Mouse (Mus musculus) olfactory bulb, adult 2 months (tissue): Measurements from ENCODE around the gene Srsf10. TPM values are rescaled to one million over a fixed set of nuclear protein-coding genes. Genes with fewer than 3 reads are reported as not detected.
A peak's percentile ranks its signal among the peaks of the same experiment; 100 is the strongest.

Source experiments
- H3K27ac ChIP-seq: fragments of 200-500 bp; 2 replicates; pipeline ENCODE4 v1.5.1; 2012; ENCODE audit warnings: low read depth, low read length; ENCODE audit not compliant: insufficient read depth
- H3K4me1 ChIP-seq: fragments of 200-500 bp; 2 replicates; pipeline ENCODE4 v1.6.1; 2012; ENCODE audit warnings: low read length; ENCODE audit not compliant: control insufficient read depth, insufficient read depth
- H3K4me3 ChIP-seq: fragments of 200-500 bp; 2 replicates; pipeline ENCODE4 v1.5.1; 2012; ENCODE audit warnings: mild to moderate bottlenecking, low read depth, low read length, moderate library complexity; ENCODE audit not compliant: insufficient read depth
- CTCF ChIP-seq: fragments of 200-500 bp; IDR thresholded peaks from 2 replicates; pipeline ENCODE4 v1.5.1; 2012; ENCODE audit warnings: low read depth, mild to moderate bottlenecking, low read length, moderate library complexity; ENCODE audit not compliant: insufficient read depth
- POLR2A ChIP-seq: fragments of 200-500 bp; IDR thresholded peaks from 2 replicates; pipeline ENCODE4 v1.6.1; 2012; ENCODE audit warnings: mild to moderate bottlenecking, low read depth, low read length, moderate library complexity; ENCODE audit not compliant: insufficient read depth
- WGBS: fragments of 180-500 bp; shearing (Covaris S2); methylation state at CpG from one replicate; pipeline ENCODE4 v1.1.7; 2018; 5-methylcytosine and 5-hydroxymethylcytosine counted together
- polyA plus RNA-seq: library from polyadenylated mRNA; stranded (reverse); fragments of >200 nt; gene quantifications from 2 replicates; pipeline ENCODE4 v1.2.4, GENCODE M21; 2012; ENCODE audit warnings: low replicate concordance; ENCODE audit not compliant: missing spikeins, insufficient read depth, insufficient read length

The Srsf10 gene
- polyA plus RNA-seq, 1 experiment = not detected

DNA sequence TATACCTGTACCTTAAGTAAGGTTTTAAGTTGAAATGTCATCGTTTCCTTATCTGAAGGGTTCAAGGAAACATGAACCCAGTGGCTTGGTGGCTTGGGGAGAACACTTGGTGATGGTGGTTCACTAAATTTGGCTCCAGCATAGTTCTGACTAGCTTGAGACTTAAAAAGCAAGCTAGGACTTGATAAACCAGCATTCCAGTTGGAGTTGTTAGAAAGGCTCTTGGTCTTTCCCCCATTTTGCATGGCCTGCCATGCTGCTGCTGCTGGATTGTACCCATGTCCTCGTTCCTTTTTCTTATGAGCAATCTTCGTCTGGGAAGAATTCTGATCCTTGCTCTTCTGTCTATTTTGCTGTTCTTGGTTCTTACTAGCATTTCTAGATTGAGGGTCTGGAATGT is 16.5 kb downstream of the Srsf10 start:
- 24% methylated on average over 3 of the region's 3 CpGs for WGBS
- H3K27ac ChIP-seq = no peak overlapping the region
- TF ChIP-seq CTCF (no peak), POLR2A (no peak)
- H3K4me1 ChIP-seq = peaks cover 17% of the 10 kb centered on the region
- no peak overlapping the region for H3K4me3 ChIP-seq

DNA sequence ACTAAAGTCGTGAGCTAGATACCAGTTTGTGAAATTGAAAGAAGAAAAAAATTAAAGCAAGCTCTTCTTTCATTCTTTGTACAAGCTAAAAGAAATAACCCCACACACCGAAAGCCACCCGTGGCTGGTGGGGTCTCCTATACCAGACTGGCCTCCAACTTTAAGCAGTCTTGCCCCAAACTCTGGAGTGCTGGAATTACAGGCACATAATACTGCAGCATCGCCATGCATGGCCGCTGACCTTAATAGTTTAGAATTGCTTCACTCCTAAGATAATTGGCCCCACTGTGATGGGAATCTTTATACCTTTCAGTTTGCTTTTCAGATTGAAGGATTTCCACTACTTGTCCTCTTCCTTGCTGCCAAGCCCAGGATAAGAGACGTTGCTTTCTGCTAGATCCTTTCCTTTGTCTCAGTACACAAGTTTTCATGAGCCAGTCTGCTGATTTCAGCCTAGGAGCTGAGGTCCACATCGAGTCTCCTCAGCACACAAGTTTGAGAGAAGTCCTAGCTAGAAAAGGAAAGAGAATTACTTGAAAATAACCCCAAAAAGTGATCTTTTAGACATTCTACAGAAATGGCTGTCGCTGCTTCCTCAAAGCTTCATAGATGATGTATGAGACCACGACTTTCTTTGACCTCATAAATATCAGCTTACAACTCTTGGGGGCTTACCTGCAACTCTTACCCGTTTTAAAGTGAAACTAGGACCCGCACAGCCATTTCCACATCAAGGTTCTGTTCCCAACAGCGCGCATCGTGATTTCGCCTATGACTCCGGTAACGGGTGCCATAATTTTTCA is 17.2 kb downstream of the Srsf10 start:
- H3K4me3 ChIP-seq = peak overlapping the region; percentile 96

GRCm38 (mm10) chr4:135873526-135874202 is 18.1 kb downstream of the Srsf10 start, which contains the start of gene Pnrc2:
Gene Pnrc2, minus strand, starts transcription at chr4:135873850.
- Histone ChIP-seq H3K4me3 (peak within 1 kb of the TSS; percentile 96), H3K27ac (peak within 1 kb of the TSS; percentile 99), H3K4me1 (peaks cover 18% of the 10 kb centered on the region)
- peak; percentile 87 for TF ChIP-seq POLR2A
- no peak for TF ChIP-seq CTCF
- WGBS = under 1% methylated on average over 60 of the region's 60 CpGs

More for the DNA sequence above, 17.2 kb downstream of the Srsf10 start:
- TF ChIP-seq POLR2A = no peak
- no peak for TF ChIP-seq CTCF
- WGBS = 2% methylated on average over 17 of the region's 17 CpGs
- Histone ChIP-seq H3K27ac (peak overlapping the region; percentile 99), H3K4me1 (peaks cover 18% of the 10 kb centered on the region)

GRCm38 (mm10) chr4:135874564-135875535 is 19.3 kb downstream of the Srsf10 start:
- Histone ChIP-seq H3K27ac (peak overlapping the region; percentile 80), H3K4me3 (no peak overlapping the region), H3K4me1 (peaks cover 18% of the 10 kb centered on the region)
- TF ChIP-seq POLR2A (no peak), CTCF (no peak)
- 80% methylated on average over 10 of the region's 10 CpGs for WGBS

- peak overlapping the region; percentile 47; the same call in 1 of the 2 replicates for H3K27ac ChIP-seq
- H3K4me3 ChIP-seq = no peak overlapping the region
- peaks cover 18% of the 10 kb centered on the region for H3K4me1 ChIP-seq
- no peak for TF ChIP-seq POLR2A
- TF ChIP-seq CTCF = no peak
- 26% methylated on average over 7 of the region's 7 CpGs for WGBS
These were observed 20.0 kb downstream of the Srsf10 start for GRCm38 (mm10) chr4:135875546-135875945.

GRCm38 (mm10) chr4:135875991-135876582 is 20.5 kb downstream of the Srsf10 start:
- Histone ChIP-seq H3K27ac (peak overlapping the region; percentile 47), H3K4me3 (peak overlapping the region; percentile 26)
- 9% methylated on average over 9 of the region's 9 CpGs for WGBS

GRCm38 (mm10) chr4:135876583-135877020 is 21.1 kb downstream of the Srsf10 start:
- peak overlapping the region; percentile 47 for H3K27ac ChIP-seq
- H3K4me3 ChIP-seq = peak overlapping the region; percentile 26
- no peak for TF ChIP-seq POLR2A
- TF ChIP-seq CTCF = no peak
- under 1% methylated on average over 16 of the region's 16 CpGs for WGBS
- peaks cover 18% of the 10 kb centered on the region for H3K4me1 ChIP-seq

More at GRCm38 (mm10) chr4:135875991-135876582, 20.5 kb downstream of the Srsf10 start:
- TF ChIP-seq CTCF = no peak
- TF ChIP-seq POLR2A = no peak
- peaks cover 18% of the 10 kb centered on the region for H3K4me1 ChIP-seq

- no peak overlapping the region for H3K4me3 ChIP-seq
- no peak overlapping the region for H3K27ac ChIP-seq
- H3K4me1 ChIP-seq = peaks cover 18% of the 10 kb centered on the region
- 49% methylated on average over 2 of the region's 2 CpGs for WGBS
- TF ChIP-seq CTCF (no peak), POLR2A (no peak)
These were observed 22.2 kb downstream of the Srsf10 start for GRCm38 (mm10) chr4:135877742-135878141.
